Comparison of ENCODE assay signal across 12 mouse cellular contexts in the genomic region with DNA sequence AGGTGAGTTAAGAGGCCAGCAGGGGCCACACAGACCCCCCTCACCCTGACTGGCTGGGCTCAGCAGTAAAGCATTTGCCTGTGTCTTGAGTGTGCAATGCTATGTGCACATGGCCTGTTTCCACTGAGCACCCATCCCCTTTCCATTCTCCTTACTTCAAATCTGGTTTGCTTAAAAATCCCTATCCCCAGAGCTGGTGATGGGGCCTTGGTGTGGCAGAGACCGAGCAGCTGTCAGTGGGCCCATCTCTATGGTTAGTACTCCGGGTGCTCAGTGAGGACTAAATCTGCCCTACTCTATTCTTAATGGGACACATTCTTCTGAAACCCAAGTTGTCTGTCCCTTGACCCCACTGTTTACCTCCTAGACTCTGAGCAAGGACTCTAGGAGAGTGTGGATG. TPM values are rescaled to one million over a fixed set of nuclear protein-coding genes. Genes with fewer than 3 reads are reported as not detected.
DNase-seq lines count a peak whose midpoint lies in the region; ATAC-seq and TF ChIP-seq lines count a peak whose summit lies in the region.
"Had no signal": no experiment of that assay in that cellular context is flagged by ENCODE, and none has a peak within 500 bp of the region (broad histone marks: within the 10 kb centered on the region; RNA-seq: fewer than 3 reads in every experiment).

No protein-coding gene starts in this region.

- WGBS in midbrain, embryonic 13.5 days: 64% methylated on average over 2 of the region's 2 CpGs
- 65% methylated on average over 2 of the region's 2 CpGs for WGBS in midbrain, embryonic 10.5 days
- WGBS in forebrain, embryonic 14.5 days: 70% methylated on average over 2 of the region's 2 CpGs
- WGBS in limb, embryonic 14.5 days: 65% methylated on average over 2 of the region's 2 CpGs
- WGBS in neural tube, embryonic 15.5 days: 68% methylated on average over 2 of the region's 2 CpGs

- peak overlapping the region; percentile 70 for H3K4me3 ChIP-seq in midbrain, embryonic 13.5 days (replicated peaks)
- H3K4me3 ChIP-seq in midbrain, embryonic 10.5 days: no peak overlapping the region
- H3K4me3 ChIP-seq in forebrain, embryonic 14.5 days (ENCODE audit: low read depth, low read length): peak overlapping the region; percentile 51
- H3K4me3 ChIP-seq in limb, embryonic 14.5 days (replicated peaks; ENCODE audit: low read length): peak overlapping the region; percentile 86
- H3K4me3 ChIP-seq in neural tube, embryonic 15.5 days (replicated peaks): peak overlapping the region; percentile 74

- peak overlapping the region; percentile 93; the same call in 1 of the 2 replicates for H3K9ac ChIP-seq in midbrain, embryonic 13.5 days (replicated peaks)
- H3K9ac ChIP-seq in forebrain, embryonic 14.5 days (ENCODE audit: low read length): peak overlapping the region; percentile 88
- H3K9ac ChIP-seq in limb, embryonic 14.5 days (ENCODE audit: low read depth, low read length, severe bottlenecking): no peak overlapping the region
- H3K9ac ChIP-seq in neural tube, embryonic 15.5 days (replicated peaks): peak overlapping the region; percentile 66; the same call in 1 of the 2 replicates

- TF ChIP-seq POLR2A in limb, embryonic 14.5 days (IDR thresholded peaks at IDR 0.05; ENCODE audit: borderline replicate concordance, extremely low read depth, insufficient read depth, insufficient read length): no peak

- peaks cover 42% of the 10 kb centered on the region for H3K4me1 ChIP-seq in midbrain, embryonic 13.5 days (replicated peaks)
- H3K4me1 ChIP-seq in midbrain, embryonic 10.5 days: peaks cover 37% of the 10 kb centered on the region
- peaks cover 16% of the 10 kb centered on the region; the same call in 1 of the 2 replicates for H3K4me1 ChIP-seq in forebrain, embryonic 14.5 days (ENCODE audit: control insufficient read depth, insufficient read depth, low read length)
- peaks cover 21% of the 10 kb centered on the region for H3K4me1 ChIP-seq in limb, embryonic 14.5 days (ENCODE audit: control insufficient read depth, insufficient read depth, low read length)
- peaks cover 60% of the 10 kb centered on the region for H3K4me1 ChIP-seq in neural tube, embryonic 15.5 days

- H3K4me2 ChIP-seq in midbrain, embryonic 13.5 days (replicated peaks): peak overlapping the region; percentile 77
- peak overlapping the region; percentile 94 for H3K4me2 ChIP-seq in forebrain, embryonic 14.5 days (ENCODE audit: low read length)
- H3K4me2 ChIP-seq in limb, embryonic 14.5 days (replicated peaks; ENCODE audit: low read depth, low read length, severe bottlenecking): peak overlapping the region; percentile 85
- H3K4me2 ChIP-seq in neural tube, embryonic 15.5 days: peak overlapping the region; percentile 92

- DNase-seq in midbrain, embryonic 10.5 days (ENCODE audit: low spot score): no peak
- DNase-seq in forebrain, embryonic 14.5 days (ENCODE audit: low spot score): no peak
- no peak for DNase-seq in limb, embryonic 14.5 days (ENCODE audit: low spot score)
- no peak for DNase-seq in frontal cortex, adult 2 months (ENCODE audit: extremely low spot score in 1 of 2, low spot score in 1 of 2)
- no peak for DNase-seq in heart, adult 18-20 months
- no peak for DNase-seq in ovary, postnatal 10 days (ENCODE audit: low spot score)
- DNase-seq: adrenal gland, adult 2 months; thymus, postnatal 4 days had no signal

- peaks cover 38% of the 10 kb centered on the region for H3K27me3 ChIP-seq in midbrain, embryonic 13.5 days
- peaks cover 76% of the 10 kb centered on the region for H3K27me3 ChIP-seq in midbrain, embryonic 10.5 days (ENCODE audit: low read depth, poor library complexity, severe bottlenecking)
- no peaks in the 10 kb centered on the region for H3K27me3 ChIP-seq in forebrain, embryonic 14.5 days (replicated peaks; ENCODE audit: control insufficient read depth, insufficient read depth, low read length)
- H3K27me3 ChIP-seq in limb, embryonic 14.5 days (ENCODE audit: control insufficient read depth, insufficient read depth, low read length): no peaks in the 10 kb centered on the region
- H3K27me3 ChIP-seq in neural tube, embryonic 15.5 days (replicated peaks): peaks cover 12% of the 10 kb centered on the region

- H3K9me3 ChIP-seq in midbrain, embryonic 13.5 days: no peaks in the 10 kb centered on the region
- H3K9me3 ChIP-seq in midbrain, embryonic 10.5 days (replicated peaks): no peaks in the 10 kb centered on the region
- H3K9me3 ChIP-seq in forebrain, embryonic 14.5 days (replicated peaks; ENCODE audit: control insufficient read depth, low read length): no peaks in the 10 kb centered on the region
- H3K9me3 ChIP-seq in limb, embryonic 14.5 days (ENCODE audit: control insufficient read depth, low read length): no peaks in the 10 kb centered on the region
- H3K9me3 ChIP-seq in neural tube, embryonic 15.5 days (replicated peaks): no peaks in the 10 kb centered on the region

- no peak for ATAC-seq in midbrain, embryonic 13.5 days
- ATAC-seq in forebrain, embryonic 14.5 days: no peak
- ATAC-seq in limb, embryonic 14.5 days (ENCODE audit: low FRiP score, low read depth): no peak
- ATAC-seq in neural tube, embryonic 15.5 days (ENCODE audit: low FRiP score): no peak
- ATAC-seq: intestine, embryonic 16.5 days had no signal

- no peaks in the 10 kb centered on the region for H3K36me3 ChIP-seq in midbrain, embryonic 13.5 days
- H3K36me3 ChIP-seq in midbrain, embryonic 10.5 days: no peaks in the 10 kb centered on the region
- H3K36me3 ChIP-seq in forebrain, embryonic 14.5 days (ENCODE audit: control insufficient read depth, insufficient read depth, low read length): no peaks in the 10 kb centered on the region
- H3K36me3 ChIP-seq in limb, embryonic 14.5 days (ENCODE audit: control insufficient read depth, insufficient read depth, low read length): no peaks in the 10 kb centered on the region; the same call in 1 of the 2 replicates
- 0 out of 2 replicates have a peak, but pooled peaks cover 5% of the 10 kb centered on the region for H3K36me3 ChIP-seq in neural tube, embryonic 15.5 days

- no peak overlapping the region for H3K27ac ChIP-seq in midbrain, embryonic 13.5 days
- H3K27ac ChIP-seq in midbrain, embryonic 10.5 days (replicated peaks): no peak overlapping the region
- no peak overlapping the region for H3K27ac ChIP-seq in forebrain, embryonic 14.5 days (ENCODE audit: low read depth, low read length)
- no peak overlapping the region for H3K27ac ChIP-seq in limb, embryonic 14.5 days (replicated peaks; ENCODE audit: low read depth, low read length)
- no peak overlapping the region for H3K27ac ChIP-seq in neural tube, embryonic 15.5 days (replicated peaks)

RNA-seq across cellular contexts. Expression of a gene that starts 2.0 kb away (rescaled TPM):
- 2.9 and 5.2 TPM in 2 replicates for polyA plus RNA-seq in midbrain, embryonic 13.5 days (2015; fragmentation: Nextera tagmentation; extraction: Ambion mirVana)
- polyA plus RNA-seq in midbrain, embryonic 10.5 days (2016; fragmentation: Nextera tagmentation; extraction: Ambion mirVana): 0.54 and 1.1 TPM in 2 replicates
- 8.0 and 8.1 TPM in 2 replicates for polyA plus RNA-seq in forebrain, embryonic 14.5 days (2014; fragmentation: Nextera tagmentation; extraction: Ambion mirVana)
- 23.9 and 28.1 TPM in 2 replicates for polyA plus RNA-seq in limb, embryonic 14.5 days (2012; rRNA removed)
- polyA plus RNA-seq in limb, embryonic 14.5 days (2014; fragmentation: Nextera tagmentation; extraction: Ambion mirVana): 6.5 and 8.2 TPM in 2 replicates
- 9.5 and 14.9 TPM in 2 replicates for polyA plus RNA-seq in neural tube, embryonic 15.5 days (2015; fragmentation: Nextera tagmentation; extraction: Ambion mirVana)
- 158 and 162 TPM in 2 replicates for polyA plus RNA-seq in frontal cortex, adult 2 months (2012; rRNA removed)
- total RNA-seq in heart, adult 18-20 months (2021): 10 to 100 TPM; 28.2 to 30.7 TPM
- total RNA-seq: MEL had no signal
